Mouse (Mus musculus): Measurements from ENCODE around the gene Rgs16. TPM values are rescaled to one million over a fixed set of nuclear protein-coding genes. Genes with fewer than 3 reads are reported as not detected.

Rgs16 gene
- total and polyA plus RNA-seq, 2 experiments = 3.9 to 125 TPM

DNA sequence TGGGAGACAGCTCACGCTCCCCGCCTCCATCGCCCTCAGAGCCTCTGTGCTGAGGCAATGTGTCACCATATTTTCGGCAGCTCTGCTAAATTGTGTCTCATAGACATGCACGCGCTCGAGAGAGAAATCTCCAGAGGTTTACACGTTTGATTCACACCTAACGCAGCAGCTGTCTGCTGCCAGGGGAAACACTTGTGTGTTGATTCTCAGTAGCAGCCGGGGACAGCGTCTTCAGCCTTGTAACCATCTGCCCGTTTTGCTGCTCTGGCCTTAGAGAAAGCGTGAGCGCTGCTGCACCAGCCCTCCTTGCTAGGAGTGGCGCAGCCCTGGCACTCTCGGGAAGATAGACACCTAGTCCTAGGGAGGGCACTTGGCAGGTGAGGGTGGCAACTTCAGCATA, 13.5 kb upstream of the Rgs16 start:
- no peaks in the 10 kb centered on the region for H3K79me2 ChIP-seq (ENCODE audit: control insufficient read depth, insufficient read depth, low read length)
- 92% methylated on average over 16 of the region's 16 CpGs for WGBS
- no peak for DNase-seq (ENCODE audit: extremely low read depth, low read depth, low spot score)

GRCm38 (mm10) chr1:153729806-153730205, 10.3 kb upstream of the Rgs16 start:
- 45% methylated on average over 2 of the region's 2 CpGs for WGBS
- H3K9ac ChIP-seq (ENCODE audit: low read depth, low read length) = no peak overlapping the region
- no peaks in the 10 kb centered on the region for H3K36me3 ChIP-seq (ENCODE audit: control insufficient read depth, insufficient read depth, low read length)
- H3K27me3 ChIP-seq (ENCODE audit: control insufficient read depth, insufficient read depth, low read length) = no peaks in the 10 kb centered on the region
- no peaks in the 10 kb centered on the region for H3K79me2 ChIP-seq (ENCODE audit: control insufficient read depth, insufficient read depth, low read length)
- TF ChIP-seq CTCF (IDR thresholded peaks at IDR 0.05; ENCODE audit: low read depth, low read length) = no peak
- H3K4me3 ChIP-seq (ENCODE audit: insufficient read depth, low read depth, low read length) = no peak overlapping the region
- H3K27ac ChIP-seq (replicated peaks; ENCODE audit: insufficient read depth, low read depth, low read length) = no peak overlapping the region
- H3K4me1 ChIP-seq (ENCODE audit: control insufficient read depth, insufficient read depth, low read length) = no peaks in the 10 kb centered on the region
- no peak for DNase-seq (ENCODE audit: extremely low read depth, low read depth, low spot score)

More for the DNA sequence above, 13.5 kb upstream of the Rgs16 start:
- TF ChIP-seq POLR2A (IDR thresholded peaks at IDR 0.05; ENCODE audit: extremely low read depth, insufficient read depth, low read length) (no peak), CTCF (IDR thresholded peaks at IDR 0.05; ENCODE audit: low read depth, low read length) (no peak)
- Histone ChIP-seq H3K4me3 (ENCODE audit: insufficient read depth, low read depth, low read length) (no peak overlapping the region), H3K4me1 (ENCODE audit: control insufficient read depth, insufficient read depth, low read length) (peaks cover 4% of the 10 kb centered on the region), H3K9ac (ENCODE audit: low read depth, low read length) (no peak overlapping the region), H3K36me3 (ENCODE audit: control insufficient read depth, insufficient read depth, low read length) (no peaks in the 10 kb centered on the region), H3K27ac (replicated peaks; ENCODE audit: insufficient read depth, low read depth, low read length) (no peak overlapping the region), H3K27me3 (ENCODE audit: control insufficient read depth, insufficient read depth, low read length) (no peaks in the 10 kb centered on the region)

DNA sequence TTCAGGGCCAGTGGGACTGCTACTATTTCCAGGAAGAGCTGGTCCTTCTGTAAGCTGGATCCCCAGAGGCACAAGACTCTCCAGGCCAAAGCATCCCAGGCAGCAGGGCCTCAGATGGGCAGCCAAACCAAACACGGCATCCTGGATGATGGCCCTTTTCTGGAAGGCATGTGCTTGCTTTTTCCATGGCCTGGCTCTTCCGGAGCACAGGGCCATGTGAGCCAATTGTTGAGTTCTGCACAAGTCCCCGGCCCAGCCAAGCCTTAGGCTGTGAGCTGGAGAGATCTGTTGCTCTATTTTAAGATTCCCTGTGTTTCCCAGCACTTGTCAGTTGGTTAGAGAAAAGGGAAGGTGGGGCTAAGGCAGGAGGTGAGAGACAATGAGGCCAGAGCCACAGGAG, 9.5 kb upstream of the Rgs16 start:
- DNase-seq (ENCODE audit: extremely low read depth, low read depth, low spot score) = peak; percentile 63
- Histone ChIP-seq H3K36me3 (ENCODE audit: control insufficient read depth, insufficient read depth, low read length) (no peaks in the 10 kb centered on the region), H3K9ac (ENCODE audit: low read depth, low read length) (no peak overlapping the region), H3K79me2 (ENCODE audit: control insufficient read depth, insufficient read depth, low read length) (no peaks in the 10 kb centered on the region), H3K4me1 (ENCODE audit: control insufficient read depth, insufficient read depth, low read length) (no peaks in the 10 kb centered on the region), H3K4me3 (ENCODE audit: insufficient read depth, low read depth, low read length) (no peak overlapping the region), H3K27me3 (ENCODE audit: control insufficient read depth, insufficient read depth, low read length) (no peaks in the 10 kb centered on the region), H3K27ac (replicated peaks; ENCODE audit: insufficient read depth, low read depth, low read length) (no peak overlapping the region)
- WGBS = 8% methylated on average over 3 of the region's 3 CpGs
- no peak for TF ChIP-seq CTCF (IDR thresholded peaks at IDR 0.05; ENCODE audit: low read depth, low read length)
- no peak for TF ChIP-seq POLR2A (IDR thresholded peaks at IDR 0.05; ENCODE audit: extremely low read depth, insufficient read depth, low read length)

- H3K4me1 ChIP-seq (ENCODE audit: control insufficient read depth, insufficient read depth, low read length) = no peaks in the 10 kb centered on the region
- H3K79me2 ChIP-seq (ENCODE audit: control insufficient read depth, insufficient read depth, low read length) = no peaks in the 10 kb centered on the region
- H3K4me3 ChIP-seq (ENCODE audit: insufficient read depth, low read depth, low read length) = no peak overlapping the region
- no peak overlapping the region for H3K27ac ChIP-seq (replicated peaks; ENCODE audit: insufficient read depth, low read depth, low read length)
- 81% methylated on average over 9 of the region's 9 CpGs for WGBS
- TF ChIP-seq POLR2A (IDR thresholded peaks at IDR 0.05; ENCODE audit: extremely low read depth, insufficient read depth, low read length) (no peak), CTCF (IDR thresholded peaks at IDR 0.05; ENCODE audit: low read depth, low read length) (no peak)
- no peak overlapping the region for H3K9ac ChIP-seq (ENCODE audit: low read depth, low read length)
- no peak for DNase-seq (ENCODE audit: extremely low read depth, low read depth, low spot score)
- H3K36me3 ChIP-seq (ENCODE audit: control insufficient read depth, insufficient read depth, low read length) = no peaks in the 10 kb centered on the region
- no peaks in the 10 kb centered on the region for H3K27me3 ChIP-seq (ENCODE audit: control insufficient read depth, insufficient read depth, low read length)
Observed at GRCm38 (mm10) chr1:153733181-153733580, 7.0 kb upstream of the Rgs16 start.

GRCm38 (mm10) chr1:153734866-153735265, 5.3 kb upstream of the Rgs16 start:
- Histone ChIP-seq H3K4me3 (ENCODE audit: insufficient read depth, low read depth, low read length) (no peak overlapping the region), H3K27ac (replicated peaks; ENCODE audit: insufficient read depth, low read depth, low read length) (no peak overlapping the region), H3K79me2 (ENCODE audit: control insufficient read depth, insufficient read depth, low read length) (no peaks in the 10 kb centered on the region), H3K36me3 (ENCODE audit: control insufficient read depth, insufficient read depth, low read length) (no peaks in the 10 kb centered on the region), H3K4me1 (ENCODE audit: control insufficient read depth, insufficient read depth, low read length) (peaks cover 4% of the 10 kb centered on the region), H3K27me3 (ENCODE audit: control insufficient read depth, insufficient read depth, low read length) (no peaks in the 10 kb centered on the region), H3K9ac (ENCODE audit: low read depth, low read length) (no peak overlapping the region)
- WGBS = 79% methylated on average over 4 of the region's 4 CpGs
- TF ChIP-seq CTCF (IDR thresholded peaks at IDR 0.05; ENCODE audit: low read depth, low read length) = no peak
- TF ChIP-seq POLR2A (IDR thresholded peaks at IDR 0.05; ENCODE audit: extremely low read depth, insufficient read depth, low read length) = no peak
- DNase-seq (ENCODE audit: extremely low read depth, low read depth, low spot score) = no peak

- peaks cover 4% of the 10 kb centered on the region for H3K4me1 ChIP-seq (ENCODE audit: control insufficient read depth, insufficient read depth, low read length)
- H3K27me3 ChIP-seq (ENCODE audit: control insufficient read depth, insufficient read depth, low read length) = no peaks in the 10 kb centered on the region
- no peak for DNase-seq (ENCODE audit: extremely low read depth, low read depth, low spot score)
- no peak overlapping the region for H3K27ac ChIP-seq (replicated peaks; ENCODE audit: insufficient read depth, low read depth, low read length)
- WGBS = 76% methylated on average over 6 of the region's 6 CpGs
- no peak for TF ChIP-seq POLR2A (IDR thresholded peaks at IDR 0.05; ENCODE audit: extremely low read depth, insufficient read depth, low read length)
- TF ChIP-seq CTCF (IDR thresholded peaks at IDR 0.05; ENCODE audit: low read depth, low read length) = no peak
- no peak overlapping the region for H3K9ac ChIP-seq (ENCODE audit: low read depth, low read length)
- no peaks in the 10 kb centered on the region for H3K79me2 ChIP-seq (ENCODE audit: control insufficient read depth, insufficient read depth, low read length)
- H3K4me3 ChIP-seq (ENCODE audit: insufficient read depth, low read depth, low read length) = no peak overlapping the region
- H3K36me3 ChIP-seq (ENCODE audit: control insufficient read depth, insufficient read depth, low read length) = no peaks in the 10 kb centered on the region; the same call in 1 of the 2 replicates
Observed at GRCm38 (mm10) chr1:153736096-153736495, 4.1 kb upstream of the Rgs16 start.

All from liver, adult 2 months (tissue).